Mouse (Mus musculus) forebrain, embryonic 16.5 days (tissue): ENCODE data around the gene Rsu1. TPM values are rescaled to one million over a fixed set of nuclear protein-coding genes. Genes with fewer than 3 reads are reported as not detected.

Experiments used
- ATAC-seq: fragments of 200-750 bp; cut with Nextera tagmentation; 2 replicates; pipeline ENCODE4 v1.8.0; 2017; ENCODE audit warnings: mild to moderate bottlenecking, moderate library complexity
- H3K27ac ChIP-seq: fragments of 300-500 bp; sonication (generic); 2 replicates; pipeline ENCODE4 v1.5.1; 2014; ENCODE audit warnings: low read length, control low read depth
- H3K27me3 ChIP-seq: fragments of 300-500 bp; sonication (generic); replicated peaks from 2 replicates; pipeline ENCODE4 v1.6.1; 2014; ENCODE audit warnings: low read length; ENCODE audit not compliant: control insufficient read depth, insufficient read depth
- H3K36me3 ChIP-seq: fragments of 300-500 bp; sonication (generic); 2 replicates; pipeline ENCODE4 v1.6.1; 2014; ENCODE audit not compliant: control insufficient read depth, insufficient read depth
- H3K4me1 ChIP-seq: fragments of 300-500 bp; sonication (generic); replicated peaks from 2 replicates; pipeline ENCODE4 v1.6.1; 2014; ENCODE audit warnings: low read length; ENCODE audit not compliant: control insufficient read depth, insufficient read depth
- H3K4me2 ChIP-seq: fragments of 300-500 bp; sonication (generic); 2 replicates; pipeline ENCODE4 v1.6.1; 2014; ENCODE audit warnings: mild to moderate bottlenecking, low read length, control low read depth
- H3K4me3 ChIP-seq: fragments of 300-500 bp; sonication (generic); replicated peaks from 2 replicates; pipeline ENCODE4 v1.5.1; 2014; ENCODE audit warnings: mild to moderate bottlenecking, low read length, control low read depth
- H3K9ac ChIP-seq: fragments of 300-500 bp; sonication (generic); replicated peaks from 2 replicates; pipeline ENCODE4 v1.6.1; 2014; ENCODE audit warnings: low read depth, low read length, control low read depth
- H3K9me3 ChIP-seq: fragments of 300-500 bp; sonication (generic); 2 replicates; pipeline ENCODE4 v1.6.1; 2016; ENCODE audit warnings: low read length; ENCODE audit not compliant: control insufficient read depth
- WGBS: fragments of 180-500 bp; shearing (Covaris S2); extraction: QIAGEN DNeasy Blood & Tissue Kit; methylation state at CpG from one replicate; pipeline ENCODE4 v1.1.7; 2014; 5-methylcytosine and 5-hydroxymethylcytosine counted together
- polyA plus RNA-seq: library from polyadenylated mRNA; unstranded; fragments of >200 nt; fragmentation: Nextera tagmentation; extraction: Ambion mirVana; gene quantifications from 2 replicates; pipeline ENCODE4 v1.2.1, GENCODE M21; 2015

Rsu1 gene
- polyA plus RNA-seq, 1 experiment from 2014 or later, result 54.4 TPM

DNA sequence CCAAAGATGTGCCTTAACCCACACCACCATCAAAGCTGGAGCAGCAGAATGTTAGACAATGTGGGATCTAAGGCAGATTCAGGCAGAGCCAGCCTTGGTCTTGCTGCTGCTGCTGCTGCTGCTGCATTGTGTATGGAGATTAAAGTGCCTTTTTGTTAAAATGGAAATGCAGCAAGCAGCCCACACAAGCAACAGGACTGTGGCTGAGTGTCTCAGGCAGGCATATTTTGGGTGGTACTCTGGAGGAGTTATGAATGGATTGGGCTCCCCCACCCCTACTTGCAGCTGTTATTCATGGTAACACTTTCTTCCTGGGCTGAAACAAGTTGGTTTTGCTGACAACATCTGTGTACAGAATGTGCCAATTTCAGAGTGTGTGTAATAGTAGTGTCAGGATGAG, 199.0 kb downstream of the Rsu1 start:
- ATAC-seq, result peak; percentile 45; the same call in 1 of the 2 replicates
- no peak overlapping the region for H3K4me3 ChIP-seq
- no peak overlapping the region for H3K27ac ChIP-seq
- H3K36me3 ChIP-seq, result no peaks in the 10 kb centered on the region
- H3K27me3 ChIP-seq, result no peaks in the 10 kb centered on the region
- H3K9me3 ChIP-seq, result no peaks in the 10 kb centered on the region
- no peak overlapping the region for H3K4me2 ChIP-seq
- no peak overlapping the region for H3K9ac ChIP-seq
- no peaks in the 10 kb centered on the region for H3K4me1 ChIP-seq

DNA sequence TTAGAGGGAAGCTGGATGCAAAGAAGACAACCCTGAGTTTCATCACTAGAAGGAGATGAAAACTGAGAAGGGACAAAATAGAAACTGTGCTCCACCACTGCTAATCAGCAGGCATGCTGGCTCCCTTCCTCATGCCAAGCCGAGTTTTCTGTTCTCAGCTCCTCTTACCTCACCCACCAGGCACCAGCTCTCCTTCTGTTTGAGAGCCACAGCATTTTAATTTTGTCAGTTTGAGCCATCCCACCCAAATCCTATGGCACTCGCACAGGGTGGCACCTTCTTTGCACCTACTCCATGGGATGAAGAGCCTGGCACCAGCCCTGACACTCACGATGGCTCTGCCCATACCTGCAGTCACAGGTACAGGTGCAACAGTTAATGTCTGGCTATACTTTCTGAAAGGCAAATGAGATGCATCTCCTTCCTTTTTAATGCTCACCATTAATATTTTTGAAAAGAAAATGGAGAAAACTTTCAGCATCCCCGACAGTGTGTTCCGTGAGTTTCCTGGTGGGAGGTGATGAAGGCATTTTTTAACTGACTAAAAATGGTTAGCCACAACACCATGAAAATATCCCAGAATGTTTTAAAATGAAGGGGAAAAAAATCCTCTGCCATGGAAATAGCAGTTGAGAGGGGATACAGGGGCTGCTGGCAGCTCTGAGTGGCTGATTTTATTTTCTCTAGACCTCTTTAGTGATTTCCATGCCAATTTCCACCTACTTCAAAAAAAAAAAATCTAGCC, 210.6 kb downstream of the Rsu1 start:
- no peak for ATAC-seq
- 94% methylated on average over 5 of the region's 5 CpGs for WGBS
- Histone ChIP-seq H3K4me3 (no peak overlapping the region), H3K9me3 (no peaks in the 10 kb centered on the region), H3K36me3 (no peaks in the 10 kb centered on the region), H3K4me1 (no peaks in the 10 kb centered on the region), H3K27ac (no peak overlapping the region), H3K27me3 (no peaks in the 10 kb centered on the region), H3K4me2 (no peak overlapping the region), H3K9ac (no peak overlapping the region)

DNA sequence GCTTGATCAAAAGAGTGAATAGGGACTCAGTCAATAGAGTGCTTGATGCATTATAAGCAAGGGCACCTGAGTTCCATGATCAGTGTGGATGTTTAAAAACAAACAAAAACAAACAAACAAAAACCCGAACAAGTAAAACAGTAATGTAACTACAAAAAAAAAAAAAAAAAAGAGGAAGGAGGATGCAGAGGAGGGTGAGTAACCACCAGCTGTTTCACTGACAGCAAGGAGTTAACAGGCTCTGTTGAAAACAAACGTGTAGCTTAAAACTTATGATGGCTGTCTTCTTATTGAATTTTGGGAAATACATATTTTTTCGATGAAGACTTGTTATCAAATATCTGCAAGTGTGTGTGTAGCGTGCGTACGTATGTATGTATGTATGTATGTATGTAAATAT, 222.6 kb downstream of the Rsu1 start:
- no peak for ATAC-seq
- no peak overlapping the region for H3K4me3 ChIP-seq
- no peaks in the 10 kb centered on the region for H3K36me3 ChIP-seq
- H3K4me1 ChIP-seq, result no peaks in the 10 kb centered on the region
- H3K27me3 ChIP-seq, result no peaks in the 10 kb centered on the region
- no peak overlapping the region for H3K27ac ChIP-seq
- WGBS, result 90% methylated on average over 6 of the region's 6 CpGs
- H3K4me2 ChIP-seq, result no peak overlapping the region
- H3K9me3 ChIP-seq, result no peaks in the 10 kb centered on the region
- no peak overlapping the region for H3K9ac ChIP-seq

DNA sequence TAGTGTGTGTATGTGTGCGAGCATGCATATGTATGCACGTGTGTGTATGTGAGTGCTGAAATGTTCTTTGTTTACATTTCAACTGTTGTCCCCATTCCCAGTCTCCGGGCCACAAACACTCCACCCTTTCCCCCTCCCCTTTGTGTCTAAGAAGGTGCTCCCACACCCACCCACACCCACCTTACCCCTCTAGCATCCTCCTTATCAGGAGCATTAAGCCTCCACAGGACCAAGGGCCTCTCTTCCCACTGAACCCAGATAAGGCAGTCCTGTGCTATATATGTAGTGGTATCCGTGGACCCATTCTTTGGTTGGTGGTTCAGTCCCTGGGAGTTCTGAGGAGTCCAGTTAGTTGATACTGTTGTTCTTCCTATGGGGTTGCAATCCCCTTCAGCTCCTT, 226.7 kb downstream of the Rsu1 start:
- Histone ChIP-seq H3K4me2 (no peak overlapping the region), H3K9me3 (no peaks in the 10 kb centered on the region), H3K4me3 (no peak overlapping the region), H3K36me3 (no peaks in the 10 kb centered on the region), H3K27me3 (no peaks in the 10 kb centered on the region), H3K27ac (no peak overlapping the region), H3K4me1 (no peaks in the 10 kb centered on the region), H3K9ac (no peak overlapping the region)
- ATAC-seq, result no peak
- 94% methylated on average over 4 of the region's 4 CpGs for WGBS

DNA sequence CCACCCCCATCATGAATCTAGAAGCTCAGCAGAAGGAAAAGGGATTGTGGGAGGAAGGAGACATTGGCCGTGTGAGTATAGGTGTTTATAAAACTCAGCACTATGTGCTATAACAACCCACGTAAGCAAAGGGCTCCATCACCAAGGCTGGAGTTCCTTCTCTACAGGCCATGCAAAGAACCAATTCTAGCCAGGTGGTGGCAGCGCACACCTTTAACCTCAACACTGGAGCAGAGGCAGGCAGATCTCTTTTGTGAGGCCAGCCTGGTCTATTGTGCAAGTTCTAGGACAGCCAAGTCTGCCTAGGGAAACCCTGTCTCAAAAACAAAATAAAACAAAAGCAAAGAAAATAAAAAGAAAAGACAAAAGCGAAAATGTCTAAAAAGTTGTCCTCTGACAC, 231.4 kb downstream of the Rsu1 start:
- no peak overlapping the region for H3K27ac ChIP-seq
- no peak for ATAC-seq
- 91% methylated on average over 4 of the region's 4 CpGs for WGBS
- no peak overlapping the region for H3K9ac ChIP-seq
- no peaks in the 10 kb centered on the region for H3K27me3 ChIP-seq
- no peaks in the 10 kb centered on the region for H3K4me1 ChIP-seq
- no peak overlapping the region for H3K4me2 ChIP-seq
- no peak overlapping the region for H3K4me3 ChIP-seq
- H3K36me3 ChIP-seq, result no peaks in the 10 kb centered on the region
- no peaks in the 10 kb centered on the region for H3K9me3 ChIP-seq

DNA sequence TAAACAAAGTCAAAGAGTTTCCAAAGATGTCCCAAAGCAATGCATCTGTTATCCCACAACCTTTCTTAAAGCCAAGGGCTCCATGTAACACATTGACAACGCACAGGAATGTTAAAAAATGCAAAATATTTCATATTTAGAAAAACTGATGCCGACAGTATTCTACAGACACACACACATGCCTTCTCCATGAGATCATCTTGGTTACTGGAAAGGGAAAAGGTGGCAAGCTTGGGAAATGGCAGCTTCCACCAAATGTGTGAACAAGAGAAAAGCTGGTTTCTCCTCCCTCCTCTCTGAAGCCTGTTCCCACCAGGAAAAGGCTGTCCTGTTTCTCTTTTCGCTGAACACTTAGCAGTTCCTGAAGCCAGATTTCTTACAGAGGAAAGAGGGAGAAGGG, 232.4 kb downstream of the Rsu1 start:
- WGBS, result 71% methylated on average over 3 of the region's 3 CpGs
- Histone ChIP-seq H3K27me3 (no peaks in the 10 kb centered on the region), H3K4me3 (no peak overlapping the region)

More for the DNA sequence above, 232.4 kb downstream of the Rsu1 start:
- Histone ChIP-seq H3K36me3 (no peaks in the 10 kb centered on the region), H3K9me3 (no peaks in the 10 kb centered on the region), H3K4me2 (no peak overlapping the region), H3K4me1 (no peaks in the 10 kb centered on the region), H3K9ac (no peak overlapping the region), H3K27ac (no peak overlapping the region)
- peak; percentile 50; the same call in 1 of the 2 replicates for ATAC-seq

Other genes with a start within 250 kb of the Rsu1 start
- 0.18 and 0.30 TPM in 2 replicates for gene Cubn, start 220.4 kb upstream of the Rsu1 start, polyA plus RNA-seq